Mouse (Mus musculus) kidney, adult 9 months (tissue): ENCODE measurements around the gene Lin28b.

ENCODE experiments used
- DNase-seq: peaks from one replicate; pipeline ENCODE4 v3.0.0; 2022

The Lin28b gene

GRCm38 (mm10) chr10:45485761-45486602, at the start of gene Lin28b:
Gene Lin28b (minus strand): TSS chr10:45486395.
- no peak for DNase-seq

- no peak for DNase-seq
These were observed 25.6 kb upstream of the Lin28b start for GRCm38 (mm10) chr10:45511764-45512163.

- DNase-seq = no peak
These were observed 24.5 kb upstream of the Lin28b start for GRCm38 (mm10) chr10:45510662-45511061.

GRCm38 (mm10) chr10:45500259-45500658, 14.1 kb upstream of the Lin28b start:
- DNase-seq = no peak

- DNase-seq = no peak
These were observed 380 bp upstream of the Lin28b start for GRCm38 (mm10) chr10:45486603-45486946.

GRCm38 (mm10) chr10:45485226-45485760, 902 bp downstream of the Lin28b start:
- DNase-seq = no peak

- no peak for DNase-seq
These were observed 3.0 kb downstream of the Lin28b start for GRCm38 (mm10) chr10:45483210-45483609.

- no peak for DNase-seq
These were observed 12.4 kb downstream of the Lin28b start for GRCm38 (mm10) chr10:45473663-45474333.

GRCm38 (mm10) chr10:45473143-45473484, 13.1 kb downstream of the Lin28b start:
- no peak for DNase-seq

GRCm38 (mm10) chr10:45472431-45473142, 13.6 kb downstream of the Lin28b start:
- DNase-seq = no peak

GRCm38 (mm10) chr10:45471321-45471720, 14.9 kb downstream of the Lin28b start:
- DNase-seq = no peak

- no peak for DNase-seq
These were observed 16.0 kb downstream of the Lin28b start for GRCm38 (mm10) chr10:45470079-45470739.

GRCm38 (mm10) chr10:45469027-45469996, 16.9 kb downstream of the Lin28b start:
- no peak for DNase-seq

GRCm38 (mm10) chr10:45468180-45468915, 17.8 kb downstream of the Lin28b start:
- no peak for DNase-seq

GRCm38 (mm10) chr10:45458637-45459036, 27.6 kb downstream of the Lin28b start:
- no peak for DNase-seq

GRCm38 (mm10) chr10:45458074-45458473, 28.1 kb downstream of the Lin28b start:
- no peak for DNase-seq

- DNase-seq = no peak
These were observed 39.6 kb downstream of the Lin28b start for GRCm38 (mm10) chr10:45446625-45447024.

- DNase-seq = no peak
These were observed 40.0 kb downstream of the Lin28b start for GRCm38 (mm10) chr10:45446215-45446614.

GRCm38 (mm10) chr10:45422372-45422771, 63.8 kb downstream of the Lin28b start:
- DNase-seq = peak; percentile 5

GRCm38 (mm10) chr10:45412144-45412543, 74.1 kb downstream of the Lin28b start:
- DNase-seq = no peak

GRCm38 (mm10) chr10:45411741-45412140, 74.5 kb downstream of the Lin28b start:
- DNase-seq = no peak
